Mouse (Mus musculus): Measurements from ENCODE around the gene Syn2. TPM values are rescaled to one million over a fixed set of nuclear protein-coding genes. Genes with fewer than 3 reads are reported as not detected.

Syn2 gene
- polyA plus RNA-seq (2011; ENCODE audit: insufficient read depth, insufficient read length, low replicate concordance, missing spikeins), result 1.4 TPM in 1 of 2 replicates, not detected in the other

GRCm38 (mm10) chr6:115134501-115135331, at the start of gene Syn2:
Gene Syn2, plus strand, starts transcription at chr6:115134902.
- no peak within 1 kb of the TSS; the same call in 1 of the 2 replicates for H3K27ac ChIP-seq (ENCODE audit: control insufficient read depth, insufficient read depth, low read depth, low read length, poor library complexity)
- H3K4me1 ChIP-seq (ENCODE audit: control insufficient read depth, insufficient read depth, low read length), result no peaks in the 10 kb centered on the region
- TF ChIP-seq CTCF (IDR thresholded peaks at IDR 0.05; ENCODE audit: control insufficient read depth, insufficient read depth, low read length), result no peak
- TF ChIP-seq POLR2A (IDR thresholded peaks at IDR 0.05; ENCODE audit: borderline replicate concordance, control insufficient read depth, low read depth, low read length), result no peak
- WGBS, result 1% methylated on average over 73 of the region's 75 CpGs
- H3K4me3 ChIP-seq (replicated peaks; ENCODE audit: control insufficient read depth, low read depth, low read length), result no peak within 1 kb of the TSS

- H3K27ac ChIP-seq (ENCODE audit: control insufficient read depth, insufficient read depth, low read depth, low read length, poor library complexity), result no peak overlapping the region
- H3K4me1 ChIP-seq (ENCODE audit: control insufficient read depth, insufficient read depth, low read length), result no peaks in the 10 kb centered on the region
- TF ChIP-seq POLR2A (IDR thresholded peaks at IDR 0.05; ENCODE audit: borderline replicate concordance, control insufficient read depth, low read depth, low read length) (no peak), CTCF (IDR thresholded peaks at IDR 0.05; ENCODE audit: control insufficient read depth, insufficient read depth, low read length) (no peak)
- WGBS, result 71% methylated on average over 9 of the region's 9 CpGs
- H3K4me3 ChIP-seq (replicated peaks; ENCODE audit: control insufficient read depth, low read depth, low read length), result no peak overlapping the region
These were observed 49.3 kb upstream of the Syn2 start for GRCm38 (mm10) chr6:115085274-115085841.

- WGBS, result 71% methylated on average over 7 of the region's 7 CpGs
- Histone ChIP-seq H3K27ac (ENCODE audit: control insufficient read depth, insufficient read depth, low read depth, low read length, poor library complexity) (no peak overlapping the region), H3K4me3 (replicated peaks; ENCODE audit: control insufficient read depth, low read depth, low read length) (no peak overlapping the region), H3K4me1 (ENCODE audit: control insufficient read depth, insufficient read depth, low read length) (no peaks in the 10 kb centered on the region)
- TF ChIP-seq POLR2A (IDR thresholded peaks at IDR 0.05; ENCODE audit: borderline replicate concordance, control insufficient read depth, low read depth, low read length), result no peak
- TF ChIP-seq CTCF (IDR thresholded peaks at IDR 0.05; ENCODE audit: control insufficient read depth, insufficient read depth, low read length), result no peak
These were observed 46.2 kb upstream of the Syn2 start for GRCm38 (mm10) chr6:115088314-115089106.

GRCm38 (mm10) chr6:115091737-115092136, 43.0 kb upstream of the Syn2 start:
- H3K4me1 ChIP-seq (ENCODE audit: control insufficient read depth, insufficient read depth, low read length), result no peaks in the 10 kb centered on the region
- no peak overlapping the region for H3K27ac ChIP-seq (ENCODE audit: control insufficient read depth, insufficient read depth, low read depth, low read length, poor library complexity)
- TF ChIP-seq POLR2A (IDR thresholded peaks at IDR 0.05; ENCODE audit: borderline replicate concordance, control insufficient read depth, low read depth, low read length) (no peak), CTCF (IDR thresholded peaks at IDR 0.05; ENCODE audit: control insufficient read depth, insufficient read depth, low read length) (no peak)
- H3K4me3 ChIP-seq (replicated peaks; ENCODE audit: control insufficient read depth, low read depth, low read length), result no peak overlapping the region
- 0% methylated on average over 1 of the region's 1 CpGs for WGBS

- 53% methylated on average over 4 of the region's 4 CpGs for WGBS
These were observed 32.2 kb upstream of the Syn2 start for GRCm38 (mm10) chr6:115102542-115102941.

GRCm38 (mm10) chr6:115111426-115111825, 23.3 kb upstream of the Syn2 start:
- Histone ChIP-seq H3K27ac (ENCODE audit: control insufficient read depth, insufficient read depth, low read depth, low read length, poor library complexity) (no peak overlapping the region), H3K4me3 (replicated peaks; ENCODE audit: control insufficient read depth, low read depth, low read length) (no peak overlapping the region), H3K4me1 (ENCODE audit: control insufficient read depth, insufficient read depth, low read length) (no peaks in the 10 kb centered on the region)
- 79% methylated on average over 1 of the region's 1 CpGs for WGBS
- no peak for TF ChIP-seq CTCF (IDR thresholded peaks at IDR 0.05; ENCODE audit: control insufficient read depth, insufficient read depth, low read length)
- no peak for TF ChIP-seq POLR2A (IDR thresholded peaks at IDR 0.05; ENCODE audit: borderline replicate concordance, control insufficient read depth, low read depth, low read length)

More at GRCm38 (mm10) chr6:115102542-115102941, 32.2 kb upstream of the Syn2 start:
- no peak for TF ChIP-seq CTCF (IDR thresholded peaks at IDR 0.05; ENCODE audit: control insufficient read depth, insufficient read depth, low read length)
- no peak for TF ChIP-seq POLR2A (IDR thresholded peaks at IDR 0.05; ENCODE audit: borderline replicate concordance, control insufficient read depth, low read depth, low read length)
- H3K4me1 ChIP-seq (ENCODE audit: control insufficient read depth, insufficient read depth, low read length), result no peaks in the 10 kb centered on the region
- H3K27ac ChIP-seq (ENCODE audit: control insufficient read depth, insufficient read depth, low read depth, low read length, poor library complexity), result no peak overlapping the region
- no peak overlapping the region for H3K4me3 ChIP-seq (replicated peaks; ENCODE audit: control insufficient read depth, low read depth, low read length)

- TF ChIP-seq POLR2A (IDR thresholded peaks at IDR 0.05; ENCODE audit: borderline replicate concordance, control insufficient read depth, low read depth, low read length) (no peak), CTCF (IDR thresholded peaks at IDR 0.05; ENCODE audit: control insufficient read depth, insufficient read depth, low read length) (no peak)
- H3K4me3 ChIP-seq (replicated peaks; ENCODE audit: control insufficient read depth, low read depth, low read length), result no peak overlapping the region
- no peaks in the 10 kb centered on the region for H3K4me1 ChIP-seq (ENCODE audit: control insufficient read depth, insufficient read depth, low read length)
- H3K27ac ChIP-seq (ENCODE audit: control insufficient read depth, insufficient read depth, low read depth, low read length, poor library complexity), result no peak overlapping the region
- WGBS, result 68% methylated on average over 4 of the region's 4 CpGs
These were observed 12.5 kb upstream of the Syn2 start for GRCm38 (mm10) chr6:115122181-115122580.

Data from bone marrow, adult 2 months (tissue).